Mouse (Mus musculus) heart, postnatal 0 days (tissue): ENCODE results near the gene Avil.

Experiments
- CTCF ChIP-seq: IDR thresholded peaks from 2 replicates; pipeline ENCODE4 v1.5.1; 2016; ENCODE audit warnings: antibody characterized with exemption, control low read depth, low read depth
- EP300 ChIP-seq: IDR thresholded peaks from 2 replicates; pipeline ENCODE4 v1.6.1; 2016; ENCODE audit warnings: antibody characterized with exemption, low read depth

DNA sequence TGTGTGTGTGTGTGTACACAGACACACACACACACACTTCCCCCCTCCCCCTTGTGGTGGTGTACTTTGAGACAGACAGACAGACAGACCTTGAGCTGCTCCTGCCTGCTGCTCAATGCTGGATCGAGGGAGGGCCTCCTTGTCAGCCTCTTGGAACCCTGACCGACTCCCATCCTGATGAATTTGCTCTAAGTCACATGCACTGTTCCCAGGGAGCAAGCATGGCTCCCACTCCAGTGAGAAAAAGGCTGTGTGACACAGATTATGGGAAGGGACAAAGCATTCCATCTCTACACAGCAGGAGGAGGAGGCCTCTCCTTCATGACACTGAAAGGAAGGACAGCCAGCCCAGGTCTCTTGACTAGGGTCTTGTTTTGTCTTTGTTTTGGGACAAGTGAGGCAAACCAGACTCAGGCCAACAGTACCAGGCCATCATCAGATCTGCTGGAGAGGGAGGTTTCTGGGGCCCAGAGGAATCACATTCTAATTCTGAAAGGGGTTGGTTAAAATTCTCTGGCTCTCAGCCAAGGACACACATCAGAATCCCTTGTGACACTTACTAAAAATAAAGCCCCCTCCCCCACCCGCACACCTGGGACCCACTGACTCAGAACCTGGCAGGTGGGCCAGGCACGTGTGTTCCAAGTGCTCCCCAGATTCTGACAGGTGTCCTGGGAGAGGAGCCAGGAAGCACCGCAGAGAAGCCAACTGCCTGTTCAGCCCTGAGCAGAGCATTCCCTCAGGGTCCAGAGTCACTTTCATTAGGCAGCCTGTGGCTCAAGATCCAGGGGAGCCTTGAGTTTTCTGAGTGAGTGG lies 16.1 kb upstream of the Avil start:
- TF ChIP-seq CTCF (no peak; the same call in 1 of the 2 replicates), EP300 (peak; percentile 41; the same call in 1 of the 2 replicates)
